Mouse (Mus musculus): ENCODE measurements around the gene Mcm8.

Mcm8 gene

DNA sequence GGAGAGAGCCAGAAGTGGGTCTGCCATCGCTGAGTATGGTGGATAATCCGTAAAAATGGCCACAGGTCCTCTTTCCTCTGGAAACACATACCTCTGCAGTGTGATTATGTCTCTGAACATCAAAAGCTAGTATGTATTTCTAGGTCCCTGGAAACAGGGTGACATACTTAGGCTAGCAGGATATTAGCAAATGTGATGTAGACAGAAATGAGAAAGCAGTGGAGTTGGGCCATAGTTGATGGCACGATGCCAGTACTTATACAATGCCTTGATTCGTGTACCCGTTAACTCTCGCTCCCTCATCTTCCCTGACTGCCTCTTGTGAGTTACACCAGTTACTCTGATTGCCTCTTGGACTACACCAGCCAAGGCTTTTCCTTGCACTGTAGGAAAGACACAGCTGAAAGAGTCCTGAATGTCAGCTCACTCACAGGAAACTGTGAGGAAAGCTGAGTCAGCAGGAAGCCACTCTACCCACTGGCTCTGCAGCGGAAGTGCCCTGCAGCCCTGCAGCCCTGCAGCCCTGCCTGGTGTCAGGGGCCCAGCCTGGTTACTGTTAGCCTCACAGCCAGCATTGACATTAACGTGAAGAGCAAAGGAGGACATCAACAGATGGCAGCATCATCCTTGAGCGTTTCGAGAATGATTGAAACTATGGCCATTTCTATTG is 57.9 kb downstream of the Mcm8 start:
- no peak for DNase-seq

DNA sequence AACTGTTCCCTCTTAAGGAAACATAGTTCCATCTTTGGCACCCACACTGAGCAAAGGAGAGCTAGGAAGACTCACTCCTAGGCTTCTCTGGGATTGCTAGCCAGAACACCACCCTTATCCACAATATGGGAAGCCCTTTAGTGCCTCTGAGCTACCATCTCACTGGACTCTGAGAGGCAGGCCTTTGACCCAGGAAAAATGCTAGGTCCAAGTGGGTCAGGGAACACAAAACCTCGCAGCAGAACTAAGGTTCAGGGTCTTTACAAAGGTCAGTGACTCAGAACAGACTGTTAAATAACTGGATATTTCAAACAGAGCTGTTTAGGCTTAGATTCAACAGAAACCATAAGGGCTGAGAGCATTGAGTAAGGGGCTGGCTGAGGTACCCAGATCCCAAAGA is 61.0 kb downstream of the Mcm8 start:
- no peak for DNase-seq

- DNase-seq, result peak; percentile 71 to 79
Observed at GRCm38 (mm10) chr2:132879261-132880044, 63.5 kb downstream of the Mcm8 start.

DNA sequence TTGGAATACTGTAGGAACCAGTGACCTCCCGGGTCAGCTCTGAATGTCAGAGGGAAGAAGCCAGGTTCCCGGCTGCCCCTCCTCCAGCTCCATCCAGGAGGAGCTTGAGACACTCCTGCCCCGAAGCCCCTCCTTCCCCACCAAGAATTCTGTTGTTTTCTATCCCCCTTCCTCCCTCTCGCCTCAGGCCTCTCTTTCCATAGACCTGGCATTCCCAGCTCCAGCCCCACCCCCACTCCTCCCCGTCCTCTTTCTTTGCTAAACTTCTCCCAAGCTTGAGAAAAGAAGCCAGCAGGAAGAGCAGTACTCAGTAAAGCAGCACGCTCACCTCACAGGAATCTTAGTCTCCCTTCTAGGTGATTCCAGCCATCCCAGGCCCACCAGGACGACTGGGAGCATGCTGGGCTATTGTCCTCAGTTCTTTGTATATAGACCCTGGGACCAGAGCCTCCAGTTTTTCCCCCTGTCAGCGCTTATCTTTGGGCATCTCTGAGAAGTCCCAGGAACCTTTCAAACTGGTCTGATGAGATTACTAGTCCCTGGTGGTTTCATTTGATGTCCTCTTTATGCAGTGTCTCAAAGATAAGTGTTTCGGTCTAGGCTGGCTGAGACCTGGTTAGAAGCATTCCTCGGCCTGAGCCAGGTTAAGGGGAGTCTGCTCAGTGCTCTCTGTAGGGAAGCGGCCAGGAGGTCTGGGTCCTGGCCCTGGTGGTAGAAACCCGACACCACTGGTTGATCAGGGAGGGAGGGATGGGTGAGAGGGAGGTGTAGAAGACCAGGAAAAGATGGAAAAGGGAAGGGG is 65.1 kb downstream of the Mcm8 start, which contains the start of gene Lrrn4:
Gene Lrrn4, minus strand, starts transcription at position 48 of the 802 bp plus-strand sequence.
- DNase-seq, result peak; percentile 18 to 31

GRCm38 (mm10) chr2:132884303-132884967 is 68.5 kb downstream of the Mcm8 start:
- no peak for DNase-seq

GRCm38 (mm10) chr2:132885312-132885711 is 69.4 kb downstream of the Mcm8 start:
- DNase-seq, result no peak

Data from kidney, postnatal 4 days (tissue).